Mouse (Mus musculus) G1E (cell line): ENCODE data around the gene Mtif3.

Source experiments
- CTCF ChIP-seq: IDR thresholded peaks from 2 replicates; pipeline ENCODE4 v1.5.1; 2012; ENCODE audit warnings: low read depth, low read length, inconsistent platforms, mixed read lengths
- GATA1 ChIP-seq: IDR thresholded peaks from 2 replicates; pipeline ENCODE4 v1.6.1; 2012; ENCODE audit warnings: borderline replicate concordance, low read length, inconsistent platforms, mixed read lengths
- GATA2 ChIP-seq: IDR thresholded peaks from 2 replicates; pipeline ENCODE4 v1.6.1; 2012; ENCODE audit warnings: low read depth, low read length, inconsistent platforms, borderline replicate concordance
- POLR2AphosphoS5 ChIP-seq: IDR thresholded peaks from 2 replicates; pipeline ENCODE4 v1.6.1; 2012; ENCODE audit warnings: low read depth, low read length, inconsistent platforms; ENCODE audit not compliant: insufficient replicate concordance
- TAL1 ChIP-seq: conservative IDR thresholded peaks from 2 replicates; pipeline ENCODE4 v1.6.1; 2012; ENCODE audit warnings: low read depth, low read length, inconsistent platforms, mixed read lengths

DNA sequence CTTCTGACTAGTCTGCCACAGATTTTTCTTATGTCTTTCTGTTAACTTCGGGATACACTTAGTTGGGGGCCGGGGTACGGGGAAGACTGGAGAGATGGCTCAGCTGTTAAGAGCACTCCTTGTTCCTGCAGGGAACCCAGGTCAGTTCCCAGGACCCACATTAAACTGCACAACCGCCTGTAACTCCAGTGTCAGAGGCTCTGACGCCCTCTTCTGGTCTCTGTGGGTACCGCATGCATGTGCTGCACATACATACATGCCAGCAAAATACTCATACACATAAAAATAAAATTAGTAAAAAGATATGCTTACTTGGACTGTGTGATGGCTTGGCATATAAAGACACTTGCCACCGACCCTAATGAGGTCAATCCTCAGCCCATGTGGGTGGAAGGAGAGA is 33.2 kb upstream of the Mtif3 start:
- TF ChIP-seq CTCF = no peak
- no peak for TF ChIP-seq GATA1
- TF ChIP-seq TAL1 = no peak
- no peak for TF ChIP-seq POLR2AphosphoS5
- no peak for TF ChIP-seq GATA2
